Mouse (Mus musculus): ENCODE measurements around the gene Abcg4. TPM values are rescaled to one million over a fixed set of nuclear protein-coding genes. Genes with fewer than 3 reads are reported as not detected.

Gene Abcg4
- total and polyA plus RNA-seq, 3 experiments: 0.23 to 1.1 (median 0.72) TPM

GRCm38 (mm10) chr9:44250445-44250844 lies 38.0 kb downstream of the Abcg4 start:
- H3K27ac ChIP-seq (ENCODE audit: insufficient read depth, low read depth): no peak overlapping the region
- dilution Hi-C loops (cut with MboI; ENCODE audit: extremely low pct_ligation_motif_present, extremely low pct_unique_long_range_greater_than_20kb, low sequenced_read_pairs): no loop called here
- H3K9ac ChIP-seq (ENCODE audit: insufficient read depth, low read depth): no peak overlapping the region
- in situ Hi-C loops (cut with MboI; ENCODE audit: low pct_ligation_motif_present, low pct_unique_long_range_greater_than_20kb, low sequenced_read_pairs): no loop called here
- H3K9me3 ChIP-seq (replicated peaks; ENCODE audit: low read length): no peaks in the 10 kb centered on the region
- no peaks in the 10 kb centered on the region for H3K27me3 ChIP-seq (replicated peaks)
- H3K4me1 ChIP-seq (ENCODE audit: control insufficient read depth in 1 of 2, insufficient read depth in 2 of 2): peaks cover 0 to 6% of the 10 kb centered on the region in 2 experiments; a peak in 1 of 4 replicates
- no peak overlapping the region for H3K4me3 ChIP-seq (replicated peaks in 1 of 3; ENCODE audit: low read depth in 2 of 3, low read length in 2 of 3, poor library complexity in 1 of 3)
- TF ChIP-seq MAX (IDR thresholded peaks at IDR 0.05; ENCODE audit: low read length) (no peak), MXI1 (IDR thresholded peaks at IDR 0.05; ENCODE audit: low read depth, low read length) (no peak)
- no peaks in the 10 kb centered on the region for H3K79me2 ChIP-seq (replicated peaks; ENCODE audit: control insufficient read depth, extremely low read depth, insufficient read depth, poor library complexity, severe bottlenecking)
- H3K36me3 ChIP-seq (replicated peaks in 1 of 2; ENCODE audit: control insufficient read depth in 1 of 2, insufficient read depth in 1 of 2, low read length in 1 of 2): peaks cover 8 to 30% of the 10 kb centered on the region in 2 experiments
- H3K4me2 ChIP-seq (ENCODE audit: insufficient read depth, low read depth, poor library complexity, severe bottlenecking): no peak overlapping the region
- no peak for DNase-seq (ENCODE audit: extremely low read depth)

GRCm38 (mm10) chr9:44249181-44250146 lies 39.0 kb downstream of the Abcg4 start:
- Histone ChIP-seq H3K9ac (ENCODE audit: insufficient read depth, low read depth) (no peak overlapping the region), H3K4me1 (ENCODE audit: control insufficient read depth in 1 of 2, insufficient read depth in 2 of 2) (peaks cover 0 to 6% of the 10 kb centered on the region in 2 experiments; a peak in 1 of 4 replicates), H3K4me2 (ENCODE audit: insufficient read depth, low read depth, poor library complexity, severe bottlenecking) (no peak overlapping the region), H3K27ac (ENCODE audit: insufficient read depth, low read depth) (no peak overlapping the region), H3K79me2 (replicated peaks; ENCODE audit: control insufficient read depth, extremely low read depth, insufficient read depth, poor library complexity, severe bottlenecking) (no peaks in the 10 kb centered on the region), H3K4me3 (replicated peaks in 1 of 3; ENCODE audit: low read depth in 2 of 3, low read length in 2 of 3, poor library complexity in 1 of 3) (no peak overlapping the region), H3K27me3 (replicated peaks) (no peaks in the 10 kb centered on the region), H3K36me3 (replicated peaks in 1 of 2; ENCODE audit: control insufficient read depth in 1 of 2, insufficient read depth in 1 of 2, low read length in 1 of 2) (peaks cover 8 to 22% of the 10 kb centered on the region in 2 experiments), H3K9me3 (replicated peaks; ENCODE audit: low read length) (no peaks in the 10 kb centered on the region)
- dilution Hi-C loops (cut with MboI; ENCODE audit: extremely low pct_ligation_motif_present, extremely low pct_unique_long_range_greater_than_20kb, low sequenced_read_pairs): no loop called here
- no peak for DNase-seq (ENCODE audit: extremely low read depth)
- TF ChIP-seq E2F4 (IDR thresholded peaks at IDR 0.05; ENCODE audit: insufficient replicate concordance, low read depth, low read length) (no peak), MXI1 (IDR thresholded peaks at IDR 0.05; ENCODE audit: low read depth, low read length) (no peak), SMC3 (IDR thresholded peaks at IDR 0.05; ENCODE audit: low read depth, low read length) (peak; percentile 62), RAD21 (IDR thresholded peaks at IDR 0.05; ENCODE audit: low read depth, low read length) (peak; percentile 64), TCF12 (IDR thresholded peaks at IDR 0.05; ENCODE audit: low read depth, low read length) (no peak), CTCF (conservative IDR thresholded peaks at IDR 0.05 in 1 of 2, IDR thresholded peaks at IDR 0.05 in 1 of 2; ENCODE audit: low read depth in 2 of 2, low read length in 2 of 2) (peak in 1 of 2 experiments; percentile 68; a peak in 2 of 4 replicates)
- in situ Hi-C loops (cut with MboI; ENCODE audit: low pct_ligation_motif_present, low pct_unique_long_range_greater_than_20kb, low sequenced_read_pairs): no loop called here

GRCm38 (mm10) chr9:44247907-44248306 lies 40.5 kb downstream of the Abcg4 start:
- H3K9ac ChIP-seq (ENCODE audit: insufficient read depth, low read depth): no peak overlapping the region
- dilution Hi-C loops (cut with MboI; ENCODE audit: extremely low pct_ligation_motif_present, extremely low pct_unique_long_range_greater_than_20kb, low sequenced_read_pairs): no loop called here
- H3K36me3 ChIP-seq (replicated peaks in 1 of 2; ENCODE audit: control insufficient read depth in 1 of 2, insufficient read depth in 1 of 2, low read length in 1 of 2): peaks cover 6 to 10% of the 10 kb centered on the region in 2 experiments
- H3K27ac ChIP-seq (ENCODE audit: insufficient read depth, low read depth): no peak overlapping the region
- no peaks in the 10 kb centered on the region for H3K27me3 ChIP-seq (replicated peaks)
- in situ Hi-C loops (cut with MboI; ENCODE audit: low pct_ligation_motif_present, low pct_unique_long_range_greater_than_20kb, low sequenced_read_pairs): no loop called here
- no peaks in the 10 kb centered on the region for H3K9me3 ChIP-seq (replicated peaks; ENCODE audit: low read length)
- no peak for DNase-seq (ENCODE audit: extremely low read depth)
- peaks cover 0 to 6% of the 10 kb centered on the region in 2 experiments; a peak in 1 of 4 replicates for H3K4me1 ChIP-seq (ENCODE audit: control insufficient read depth in 1 of 2, insufficient read depth in 2 of 2)
- TF ChIP-seq MXI1 (IDR thresholded peaks at IDR 0.05; ENCODE audit: low read depth, low read length): no peak
- TF ChIP-seq ZKSCAN1 (IDR thresholded peaks at IDR 0.05; ENCODE audit: borderline replicate concordance, low read depth, low read length): no peak
- TF ChIP-seq ELF1 (IDR thresholded peaks at IDR 0.05; ENCODE audit: low read depth, low read length): no peak
- TF ChIP-seq IRF4 (IDR thresholded peaks at IDR 0.05; ENCODE audit: low read depth, low read length): no peak
- TF ChIP-seq CHD1 (IDR thresholded peaks at IDR 0.05; ENCODE audit: low read depth, low read length): no peak
- no peak for TF ChIP-seq MAZ (IDR thresholded peaks at IDR 0.05; ENCODE audit: low read depth, low read length)
- TF ChIP-seq HCFC1 (IDR thresholded peaks at IDR 0.05; ENCODE audit: low read depth, low read length): no peak
- TF ChIP-seq TBP (conservative IDR thresholded peaks at IDR 0.05; ENCODE audit: low read depth, low read length): no peak
- no peak for TF ChIP-seq CTCF (conservative IDR thresholded peaks at IDR 0.05 in 1 of 2, IDR thresholded peaks at IDR 0.05 in 1 of 2; ENCODE audit: low read depth in 2 of 2, low read length in 2 of 2)
- TF ChIP-seq E2F4 (IDR thresholded peaks at IDR 0.05; ENCODE audit: insufficient replicate concordance, low read depth, low read length): no peak
- no peak for TF ChIP-seq RAD21 (IDR thresholded peaks at IDR 0.05; ENCODE audit: low read depth, low read length)
- no peak for TF ChIP-seq USF1 (IDR thresholded peaks at IDR 0.05; ENCODE audit: low read depth, low read length)
- TF ChIP-seq SIN3A (IDR thresholded peaks at IDR 0.05; ENCODE audit: low read length): no peak
- H3K4me2 ChIP-seq (ENCODE audit: insufficient read depth, low read depth, poor library complexity, severe bottlenecking): no peak overlapping the region
- H3K79me2 ChIP-seq (replicated peaks; ENCODE audit: control insufficient read depth, extremely low read depth, insufficient read depth, poor library complexity, severe bottlenecking): no peaks in the 10 kb centered on the region
- H3K4me3 ChIP-seq (replicated peaks in 1 of 3; ENCODE audit: low read depth in 2 of 3, low read length in 2 of 3, poor library complexity in 1 of 3): no peak overlapping the region

Data from CH12.LX (cell line).